Mouse (Mus musculus) lung, postnatal 0 days (tissue): ENCODE data around the gene Cacna2d1.

Source experiments
- CTCF ChIP-seq: IDR thresholded peaks from 2 replicates; pipeline ENCODE4 v1.5.1; 2016; ENCODE audit warnings: antibody characterized with exemption, mild to moderate bottlenecking
- EP300 ChIP-seq: IDR thresholded peaks from 2 replicates; pipeline ENCODE4 v1.6.1; 2016; ENCODE audit warnings: antibody characterized with exemption, mild to moderate bottlenecking, control low read depth

DNA sequence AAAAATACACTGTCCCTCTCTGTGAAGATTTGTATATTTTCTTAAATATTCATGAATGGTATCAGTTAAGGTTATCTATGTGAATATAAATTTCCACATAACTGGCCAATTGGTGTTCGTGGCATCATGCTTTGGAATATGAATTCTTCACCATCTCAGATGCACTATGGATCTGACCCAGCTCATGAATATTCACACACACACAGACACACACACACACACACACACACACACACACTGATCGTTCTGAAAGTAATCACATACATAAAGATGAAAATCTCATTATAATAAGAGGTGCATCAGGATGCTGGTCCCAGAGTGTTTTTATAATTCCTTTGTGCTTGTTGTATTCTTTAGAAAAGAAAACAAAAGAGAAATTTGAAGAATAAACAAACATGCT lies 309.1 kb downstream of the Cacna2d1 start:
- TF ChIP-seq CTCF (no peak), EP300 (no peak)
